Comparison of ENCODE assay signal across 8 mouse cellular contexts in genomic region chr11:6568584-6569409, GRCm38 (mm10). TPM values are rescaled to one million over a fixed set of nuclear protein-coding genes. Genes with fewer than 3 reads are reported as not detected.
DNase-seq lines count a peak whose midpoint lies in the region; ATAC-seq and TF ChIP-seq lines count a peak whose summit lies in the region.

No protein-coding gene starts in this region.

- H3K4me3 ChIP-seq in forebrain, embryonic 12.5 days (replicated peaks), result no peak overlapping the region
- no peak overlapping the region for H3K4me3 ChIP-seq in forebrain, embryonic 10.5 days
- no peak overlapping the region for H3K4me3 ChIP-seq in thymus, adult 2 months (ENCODE audit: control insufficient read depth, insufficient read depth, low read length)
- no peak overlapping the region for H3K4me3 ChIP-seq in liver, embryonic 12.5 days

- H3K27me3 ChIP-seq in forebrain, embryonic 12.5 days, result no peaks in the 10 kb centered on the region
- no peaks in the 10 kb centered on the region for H3K27me3 ChIP-seq in forebrain, embryonic 10.5 days (ENCODE audit: poor library complexity, severe bottlenecking)
- no peaks in the 10 kb centered on the region for H3K27me3 ChIP-seq in thymus, adult 2 months (ENCODE audit: control insufficient read depth, insufficient read depth, low read length)
- H3K27me3 ChIP-seq in liver, embryonic 12.5 days (replicated peaks), result no peaks in the 10 kb centered on the region

- no peak for DNase-seq in forebrain, embryonic 10.5 days (ENCODE audit: extremely low spot score, low spot score)
- DNase-seq in thymus, postnatal 25 days, result peak; percentile 36
- no peak for DNase-seq in thymus, adult 2 months
- peak; percentile 28 for DNase-seq in heart, postnatal 25 days (ENCODE audit: low spot score)
- peak; percentile 47 to 58 for DNase-seq in right cerebral cortex, postnatal 10 days (ENCODE audit: low spot score in 2 of 2)
- no peak for DNase-seq in ovary, adult 18-20 months (ENCODE audit: low spot score)

- no peak overlapping the region for H3K4me2 ChIP-seq in forebrain, embryonic 12.5 days
- peak overlapping the region; percentile 26; the same call in 1 of the 2 replicates for H3K4me2 ChIP-seq in liver, embryonic 12.5 days

- no peak for TF ChIP-seq CTCF in thymus, adult 2 months (IDR thresholded peaks at IDR 0.05; ENCODE audit: borderline replicate concordance, control insufficient read depth, extremely low read depth, insufficient read depth, low read length, poor library complexity)

- H3K9ac ChIP-seq in forebrain, embryonic 12.5 days, result no peak overlapping the region
- peak overlapping the region; percentile 3; the same call in 1 of the 2 replicates for H3K9ac ChIP-seq in liver, embryonic 12.5 days

- H3K9me3 ChIP-seq in forebrain, embryonic 12.5 days, result no peaks in the 10 kb centered on the region
- no peaks in the 10 kb centered on the region for H3K9me3 ChIP-seq in forebrain, embryonic 10.5 days
- no peaks in the 10 kb centered on the region for H3K9me3 ChIP-seq in liver, embryonic 12.5 days (replicated peaks)

- H3K36me3 ChIP-seq in forebrain, embryonic 12.5 days (replicated peaks), result peaks cover 28% of the 10 kb centered on the region
- peaks cover 65% of the 10 kb centered on the region for H3K36me3 ChIP-seq in forebrain, embryonic 10.5 days (replicated peaks)
- H3K36me3 ChIP-seq in thymus, adult 2 months (ENCODE audit: control insufficient read depth, insufficient read depth, low read length), result peaks cover 59% of the 10 kb centered on the region
- peaks cover 76% of the 10 kb centered on the region for H3K36me3 ChIP-seq in liver, embryonic 12.5 days

- peak; percentile 27; the same call in 1 of the 2 replicates for ATAC-seq in forebrain, embryonic 12.5 days (ENCODE audit: low FRiP score)
- ATAC-seq in liver, embryonic 12.5 days, result peak; percentile 20; the same call in 1 of the 2 replicates

- peak overlapping the region; percentile 61 for H3K27ac ChIP-seq in forebrain, embryonic 12.5 days
- H3K27ac ChIP-seq in forebrain, embryonic 10.5 days, result no peak overlapping the region
- H3K27ac ChIP-seq in thymus, adult 2 months (ENCODE audit: control insufficient read depth, insufficient read depth, low read length), result no peak overlapping the region
- H3K27ac ChIP-seq in liver, embryonic 12.5 days, result peak overlapping the region; percentile 68

- intact Hi-C loops in heart, postnatal 25 days (cut with DNase I), result no loop called here

- 62% methylated on average over 11 of the region's 11 CpGs for WGBS in forebrain, embryonic 12.5 days
- WGBS in forebrain, embryonic 10.5 days, result 74% methylated on average over 11 of the region's 11 CpGs
- WGBS in thymus, adult 2 months, result 79% methylated on average over 11 of the region's 11 CpGs
- WGBS in liver, embryonic 12.5 days (ENCODE audit: insufficient replicate concordance), result 53% methylated on average over 11 of the region's 11 CpGs

- TF ChIP-seq POLR2A in thymus, adult 2 months (IDR thresholded peaks at IDR 0.05; ENCODE audit: control insufficient read depth, extremely low read depth, insufficient read depth, low read length, poor library complexity), result no peak

- H3K4me1 ChIP-seq in forebrain, embryonic 12.5 days, result peaks cover 10% of the 10 kb centered on the region; the same call in 1 of the 2 replicates
- peaks cover 3% of the 10 kb centered on the region; the same call in 1 of the 2 replicates for H3K4me1 ChIP-seq in forebrain, embryonic 10.5 days
- H3K4me1 ChIP-seq in thymus, adult 2 months (replicated peaks; ENCODE audit: control insufficient read depth, insufficient read depth, low read length), result peaks cover 31% of the 10 kb centered on the region
- peaks cover 44% of the 10 kb centered on the region for H3K4me1 ChIP-seq in liver, embryonic 12.5 days

RNA-seq across cellular contexts. Expression of gene Ccm2, which starts 22.1 kb away (rescaled TPM):
- polyA plus RNA-seq in forebrain, embryonic 12.5 days (2016; fragmentation: Nextera tagmentation; extraction: Ambion mirVana), result 89.9 and 90.7 TPM in 2 replicates
- polyA plus RNA-seq in forebrain, embryonic 10.5 days (2016; fragmentation: Nextera tagmentation; extraction: Ambion mirVana), result 99.5 and 107 TPM in 2 replicates
- polyA plus RNA-seq in thymus, adult 2 months (2012; rRNA removed), result 450 and 470 TPM in 2 replicates
- total RNA-seq in heart, postnatal 25 days (2021), result 10 to 100 TPM; 23.9 to 24.3 TPM
- polyA plus RNA-seq in liver, embryonic 12.5 days (2016; fragmentation: Nextera tagmentation; extraction: Ambion mirVana), result 57.9 and 60.0 TPM in 2 replicates

RNA-seq across cellular contexts. Expression of gene Nacad, which starts 37.1 kb away (rescaled TPM):
- polyA plus RNA-seq in forebrain, embryonic 12.5 days (2016; fragmentation: Nextera tagmentation; extraction: Ambion mirVana), result 56.3 and 63.2 TPM in 2 replicates
- 6.2 and 7.1 TPM in 2 replicates for polyA plus RNA-seq in forebrain, embryonic 10.5 days (2016; fragmentation: Nextera tagmentation; extraction: Ambion mirVana)
- polyA plus RNA-seq in thymus, adult 2 months (2012; rRNA removed), result 0.33 and 0.36 TPM in 2 replicates
- total RNA-seq in heart, postnatal 25 days (2021), result 1 to 10 TPM in 1 of 2 experiments, under 1 TPM in 1; 0.49 to 1.1 TPM
- polyA plus RNA-seq in liver, embryonic 12.5 days (2016; fragmentation: Nextera tagmentation; extraction: Ambion mirVana), result 6.4 and 7.5 TPM in 2 replicates

RNA-seq across cellular contexts. Expression of gene Myo1g, which starts 48.0 kb away (rescaled TPM):
- polyA plus RNA-seq in forebrain, embryonic 12.5 days (2016; fragmentation: Nextera tagmentation; extraction: Ambion mirVana), result 0.31 and 0.63 TPM in 2 replicates
- 0.97 and 1.0 TPM in 2 replicates for polyA plus RNA-seq in forebrain, embryonic 10.5 days (2016; fragmentation: Nextera tagmentation; extraction: Ambion mirVana)
- polyA plus RNA-seq in thymus, adult 2 months (2012; rRNA removed), result 202 and 216 TPM in 2 replicates
- 1 to 10 TPM; 1.5 to 2.4 TPM for total RNA-seq in heart, postnatal 25 days (2021)
- polyA plus RNA-seq in liver, embryonic 12.5 days (2016; fragmentation: Nextera tagmentation; extraction: Ambion mirVana), result 5.8 and 6.2 TPM in 2 replicates

RNA-seq across cellular contexts. Expression of gene Tbrg4, which starts 57.1 kb away (rescaled TPM):
- 46.7 and 48.7 TPM in 2 replicates for polyA plus RNA-seq in forebrain, embryonic 12.5 days (2016; fragmentation: Nextera tagmentation; extraction: Ambion mirVana)
- polyA plus RNA-seq in forebrain, embryonic 10.5 days (2016; fragmentation: Nextera tagmentation; extraction: Ambion mirVana), result 71.2 and 80.0 TPM in 2 replicates
- 190 and 191 TPM in 2 replicates for polyA plus RNA-seq in thymus, adult 2 months (2012; rRNA removed)
- 100 to 1,000 TPM in 1 of 2 experiments, 10 to 100 TPM in 1; 98.2 to 109 TPM for total RNA-seq in heart, postnatal 25 days (2021)
- polyA plus RNA-seq in liver, embryonic 12.5 days (2016; fragmentation: Nextera tagmentation; extraction: Ambion mirVana), result 69.3 TPM in 2 replicates

Comparison
In these comparisons a context has a peak if more than half of its experiments do, and no peak if none do; other contexts are left out.
1. H3K27ac ChIP-seq: peak in forebrain, embryonic 12.5 days (single experiment) and liver, embryonic 12.5 days (single experiment); none in forebrain, embryonic 10.5 days (single experiment) and thymus, adult 2 months (single experiment).
2. DNase-seq: peak in thymus, postnatal 25 days (single experiment), heart, postnatal 25 days (single experiment) and right cerebral cortex, postnatal 10 days (2 of 2); none in forebrain, embryonic 10.5 days (single experiment), thymus, adult 2 months (single experiment) and ovary, adult 18-20 months (single experiment).
3. RNA of gene Myo1g, which starts 48.0 kb away (polyA plus RNA-seq): 202 to 216 TPM in thymus, adult 2 months; 5.8 to 6.2 TPM in liver, embryonic 12.5 days, 0.97 to 1.0 TPM in forebrain, embryonic 10.5 days and 0.31 to 0.63 TPM in forebrain, embryonic 12.5 days; every median in the first group is over 10 times any median in the second.